Mouse (Mus musculus): ENCODE data around the gene Cypt3. TPM values are rescaled to one million over a fixed set of nuclear protein-coding genes. Genes with fewer than 3 reads are reported as not detected.

Gene Cypt3
- not detected in 2 replicates for polyA plus RNA-seq (2012)

DNA sequence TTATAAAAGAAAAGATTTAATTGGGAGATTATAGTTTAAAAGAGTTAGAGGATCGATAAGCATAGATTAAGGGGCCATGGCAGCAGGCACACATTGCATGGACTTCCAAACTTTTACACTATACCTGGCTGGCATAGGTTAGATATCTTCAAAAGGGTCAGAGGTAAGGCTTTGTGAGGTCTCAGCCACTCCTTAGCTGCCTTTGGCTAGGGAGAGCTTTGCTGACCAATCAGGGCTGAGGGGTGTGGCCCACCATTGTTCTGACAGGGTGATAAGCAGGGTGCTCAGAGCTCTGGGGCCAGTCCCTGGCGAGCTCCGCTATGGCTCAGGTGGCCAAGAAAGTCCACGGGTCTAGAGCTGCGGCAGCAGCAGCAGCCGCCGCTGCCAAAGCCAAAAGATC is at the start of gene Cypt3:
Gene Cypt3 (plus strand): TSS at position 301 of the 400 bp plus-strand sequence.

Other genes starting within 250 kb of the Cypt3 start
- 68.4 and 69.0 TPM in 2 replicates for gene Ubqln2, start 60.4 kb upstream of the Cypt3 start, polyA plus RNA-seq (2012)
- 0.03 and 0.05 TPM in 2 replicates for gene Kctd12b, start 137.8 kb downstream of the Cypt3 start, polyA plus RNA-seq (2012)
- 51.7 and 61.6 TPM in 2 replicates for gene Nbdy, start 165.0 kb downstream of the Cypt3 start, polyA plus RNA-seq (2012)